Mouse (Mus musculus) olfactory bulb, adult 2 months (tissue): Measurements from ENCODE around the gene Babam2. TPM values are rescaled to one million over a fixed set of nuclear protein-coding genes. Genes with fewer than 3 reads are reported as not detected.

Experiments
- H3K27ac ChIP-seq: fragments of 200-500 bp; 2 replicates; pipeline ENCODE4 v1.5.1; 2012; ENCODE audit warnings: low read depth, low read length; ENCODE audit not compliant: insufficient read depth
- H3K4me1 ChIP-seq: fragments of 200-500 bp; 2 replicates; pipeline ENCODE4 v1.6.1; 2012; ENCODE audit warnings: low read length; ENCODE audit not compliant: control insufficient read depth, insufficient read depth
- H3K4me3 ChIP-seq: fragments of 200-500 bp; 2 replicates; pipeline ENCODE4 v1.5.1; 2012; ENCODE audit warnings: mild to moderate bottlenecking, low read depth, low read length, moderate library complexity; ENCODE audit not compliant: insufficient read depth
- CTCF ChIP-seq: fragments of 200-500 bp; IDR thresholded peaks from 2 replicates; pipeline ENCODE4 v1.5.1; 2012; ENCODE audit warnings: low read depth, mild to moderate bottlenecking, low read length, moderate library complexity; ENCODE audit not compliant: insufficient read depth
- POLR2A ChIP-seq: fragments of 200-500 bp; IDR thresholded peaks from 2 replicates; pipeline ENCODE4 v1.6.1; 2012; ENCODE audit warnings: mild to moderate bottlenecking, low read depth, low read length, moderate library complexity; ENCODE audit not compliant: insufficient read depth
- WGBS: fragments of 180-500 bp; shearing (Covaris S2); methylation state at CpG from one replicate; pipeline ENCODE4 v1.1.7; 2018; 5-methylcytosine and 5-hydroxymethylcytosine counted together
- polyA plus RNA-seq: library from polyadenylated mRNA; stranded (reverse); fragments of >200 nt; gene quantifications from 2 replicates; pipeline ENCODE4 v1.2.4, GENCODE M21; 2012; ENCODE audit warnings: low replicate concordance; ENCODE audit not compliant: missing spikeins, insufficient read depth, insufficient read length

Babam2 gene
- polyA plus RNA-seq, 1 experiment: not detected

DNA sequence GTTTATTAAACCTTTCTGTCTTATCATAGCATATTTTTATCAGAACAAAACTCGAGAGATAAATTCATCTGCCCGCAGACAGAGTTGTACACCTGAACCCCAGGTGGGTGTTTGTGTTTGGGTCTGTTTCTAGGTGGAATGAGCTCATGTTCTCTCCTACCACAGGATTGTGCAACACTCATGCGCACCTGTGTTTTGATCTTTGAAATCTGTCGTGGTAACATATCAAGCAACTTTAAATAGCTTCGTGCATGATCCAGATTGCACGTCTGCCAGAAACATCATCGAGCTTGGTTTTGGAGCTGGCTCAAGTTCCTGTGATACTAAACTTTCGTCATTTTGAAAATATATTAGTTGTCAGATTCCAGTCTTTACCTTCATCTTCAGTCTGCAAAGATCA lies 251.9 kb downstream of the Babam2 start:
- Histone ChIP-seq H3K4me3 (no peak overlapping the region), H3K4me1 (no peaks in the 10 kb centered on the region), H3K27ac (no peak overlapping the region)
- no peak for TF ChIP-seq CTCF
- TF ChIP-seq POLR2A: no peak
- 85% methylated on average over 8 of the region's 8 CpGs for WGBS

GRCm38 (mm10) chr5:31950532-31950931 lies 253.0 kb downstream of the Babam2 start:
- TF ChIP-seq POLR2A: no peak
- TF ChIP-seq CTCF: no peak
- Histone ChIP-seq H3K4me3 (no peak overlapping the region), H3K27ac (no peak overlapping the region), H3K4me1 (no peaks in the 10 kb centered on the region)
- WGBS: 94% methylated on average over 4 of the region's 4 CpGs

DNA sequence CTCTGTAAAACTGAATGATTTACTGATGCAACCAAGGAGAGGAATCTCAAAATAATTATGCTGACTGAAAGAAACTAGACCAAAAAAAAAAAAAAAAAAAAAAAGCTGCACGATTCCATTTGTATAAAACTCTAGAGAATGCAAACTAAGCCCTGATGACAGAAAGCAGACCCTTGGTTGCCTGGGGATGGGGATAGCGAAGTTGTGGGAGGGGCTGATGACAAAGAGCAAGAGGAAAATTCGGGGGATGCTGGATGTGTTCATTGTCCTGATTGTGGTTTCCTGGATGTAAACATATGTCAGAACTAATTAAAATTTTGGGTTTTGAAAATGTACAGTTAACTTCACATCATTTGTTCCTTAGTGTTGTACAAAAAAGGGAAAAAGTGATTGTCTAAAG lies 257.7 kb downstream of the Babam2 start:
- Histone ChIP-seq H3K4me1 (peaks cover 3% of the 10 kb centered on the region; the same call in 1 of the 2 replicates), H3K27ac (no peak overlapping the region), H3K4me3 (no peak overlapping the region)
- WGBS: 89% methylated on average over 3 of the region's 3 CpGs
- TF ChIP-seq CTCF (no peak), POLR2A (no peak)

GRCm38 (mm10) chr5:31956336-31956735 lies 258.9 kb downstream of the Babam2 start:
- TF ChIP-seq CTCF (no peak), POLR2A (no peak)
- 96% methylated on average over 3 of the region's 3 CpGs for WGBS
- peaks cover 3% of the 10 kb centered on the region; the same call in 1 of the 2 replicates for H3K4me1 ChIP-seq
- no peak overlapping the region for H3K4me3 ChIP-seq
- H3K27ac ChIP-seq: no peak overlapping the region

- H3K4me3 ChIP-seq: no peak overlapping the region
- H3K27ac ChIP-seq: no peak overlapping the region
- TF ChIP-seq POLR2A (no peak), CTCF (no peak)
- peaks cover 3% of the 10 kb centered on the region; the same call in 1 of the 2 replicates for H3K4me1 ChIP-seq
- 53% methylated on average over 8 of the region's 8 CpGs for WGBS
Observed at GRCm38 (mm10) chr5:31959886-31960285, 262.4 kb downstream of the Babam2 start.

DNA sequence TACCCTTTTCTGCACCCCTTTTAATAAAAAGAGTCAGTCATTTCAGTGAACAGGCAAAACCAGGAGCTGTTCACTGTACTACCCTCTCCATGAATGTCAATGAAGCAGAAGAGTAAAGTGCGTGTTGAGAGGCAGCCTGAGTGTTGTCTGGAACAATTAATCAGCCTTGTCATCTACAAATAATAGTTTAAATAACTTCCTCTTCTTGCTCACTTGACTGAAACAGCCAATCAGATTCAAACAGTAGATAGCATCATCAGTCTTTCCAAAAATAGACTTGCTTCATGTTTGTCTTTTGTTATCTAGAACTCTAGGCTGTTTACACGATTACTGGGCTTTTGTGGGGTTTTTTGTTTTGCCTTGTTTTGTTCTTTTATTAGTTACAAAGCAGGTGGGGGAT lies 263.9 kb downstream of the Babam2 start:
- TF ChIP-seq CTCF: no peak
- TF ChIP-seq POLR2A: no peak
- peaks cover 3% of the 10 kb centered on the region; the same call in 1 of the 2 replicates for H3K4me1 ChIP-seq
- no peak overlapping the region for H3K27ac ChIP-seq
- 50% methylated on average over 2 of the region's 2 CpGs for WGBS
- H3K4me3 ChIP-seq: no peak overlapping the region

- Histone ChIP-seq H3K4me3 (no peak overlapping the region), H3K4me1 (peaks cover 3% of the 10 kb centered on the region; the same call in 1 of the 2 replicates), H3K27ac (no peak overlapping the region)
- TF ChIP-seq CTCF (no peak), POLR2A (no peak)
- WGBS: 92% methylated on average over 3 of the region's 3 CpGs
Observed at GRCm38 (mm10) chr5:31962346-31962745, 264.9 kb downstream of the Babam2 start.

DNA sequence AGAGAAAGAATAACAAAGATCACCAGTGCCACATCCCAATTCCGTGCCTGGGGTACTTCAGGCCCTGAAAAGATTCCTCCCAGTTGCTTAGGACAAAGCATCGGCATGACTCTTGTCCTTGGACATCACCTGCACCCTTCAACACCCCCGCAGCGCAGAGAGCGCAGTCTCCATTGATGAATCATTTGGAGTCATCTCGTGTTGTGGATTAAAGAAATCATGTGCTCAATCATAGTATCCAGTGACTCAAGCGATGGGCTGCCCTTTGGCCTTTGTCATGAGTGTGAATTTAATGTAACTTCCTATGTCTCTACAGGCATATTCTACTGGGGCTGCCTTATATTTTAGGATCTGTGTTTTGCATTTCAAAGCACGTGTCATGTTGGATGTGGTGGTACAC lies 265.9 kb downstream of the Babam2 start:
- Histone ChIP-seq H3K4me1 (peaks cover 3% of the 10 kb centered on the region; the same call in 1 of the 2 replicates), H3K27ac (no peak overlapping the region), H3K4me3 (no peak overlapping the region)
- 91% methylated on average over 8 of the region's 8 CpGs for WGBS
- TF ChIP-seq POLR2A (no peak), CTCF (no peak)

GRCm38 (mm10) chr5:31963851-31964250 lies 266.4 kb downstream of the Babam2 start:
- Histone ChIP-seq H3K27ac (no peak overlapping the region), H3K4me3 (no peak overlapping the region), H3K4me1 (peaks cover 3% of the 10 kb centered on the region; the same call in 1 of the 2 replicates)
- WGBS: 97% methylated on average over 2 of the region's 2 CpGs
- TF ChIP-seq CTCF (no peak), POLR2A (no peak)

DNA sequence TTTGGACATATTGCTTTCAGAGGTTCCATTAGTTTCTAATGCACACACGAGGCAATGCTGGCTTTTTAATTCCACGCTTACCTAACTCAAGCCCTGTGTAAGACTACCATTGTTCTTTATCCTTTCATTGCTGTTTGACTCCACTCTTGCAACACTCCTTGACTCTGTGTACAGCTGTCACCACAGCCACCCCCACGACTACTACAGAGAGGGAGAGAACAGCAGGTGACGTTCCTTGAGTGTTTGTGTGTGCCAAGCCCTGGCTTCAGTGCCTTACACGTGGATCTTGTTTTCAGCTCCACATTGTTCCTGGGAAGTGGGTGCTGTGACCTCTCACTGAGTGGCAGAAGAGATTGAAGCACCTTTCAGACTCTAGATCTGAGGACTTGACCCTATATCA lies 269.3 kb downstream of the Babam2 start:
- Histone ChIP-seq H3K27ac (no peak overlapping the region), H3K4me1 (no peaks in the 10 kb centered on the region), H3K4me3 (no peak overlapping the region)
- WGBS: 55% methylated on average over 5 of the region's 5 CpGs
- TF ChIP-seq CTCF (no peak), POLR2A (no peak)
